Mouse (Mus musculus): ENCODE measurements at regions not wholly inside any gene's neighbourhood (a gene's known extent, or its start where the extent isn't known, plus 50 kb on each side); places are given as distances from the start of the nearest gene placed in this dataset.
"Not testable (repeated sequence)": the region's sequence is repeated elsewhere in the genome, so short reads cannot be mapped to it uniquely, and the experiment has no call there.

DNA sequence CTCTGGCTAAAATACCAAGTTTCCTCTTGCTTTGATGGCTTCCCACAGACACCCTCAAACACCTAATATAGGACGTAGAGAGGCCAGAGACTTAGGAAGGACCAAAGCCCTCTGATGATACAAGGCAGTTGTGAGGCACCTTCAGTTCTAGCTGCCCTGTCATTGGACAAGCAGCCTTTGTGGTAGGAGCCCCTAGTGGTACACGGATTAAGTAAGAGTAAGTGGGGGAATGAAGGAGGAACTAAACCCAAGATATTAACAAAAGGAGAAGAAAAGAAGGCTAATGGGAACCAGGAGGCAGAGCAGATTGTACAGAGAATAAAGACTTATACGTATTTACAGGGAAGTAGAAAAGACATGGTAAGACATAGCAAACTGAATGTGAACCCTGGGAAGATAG lies 352.3 kb upstream of the Tmco5 start:
- not testable (repeated sequence) for DNase-seq

DNA sequence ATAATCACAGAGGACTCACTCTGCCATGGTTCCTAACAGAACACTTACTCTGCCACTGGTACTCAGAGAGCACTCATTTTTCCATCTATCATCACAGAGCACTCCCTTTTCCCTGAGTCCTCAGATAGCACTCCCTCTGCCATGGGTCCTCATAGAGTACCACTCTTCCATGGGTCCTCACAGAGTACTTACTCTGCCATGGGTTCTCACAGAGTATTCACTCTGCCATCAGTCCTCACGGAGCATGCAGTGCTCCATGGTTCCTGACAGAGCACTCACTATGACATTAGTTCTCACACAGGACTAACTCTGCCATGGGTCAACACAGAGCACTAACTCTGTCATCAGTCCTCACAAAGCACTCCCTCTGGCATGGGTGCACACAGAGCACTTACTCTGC lies 342.0 kb upstream of the Tmco5 start:
- no peak for DNase-seq

DNA sequence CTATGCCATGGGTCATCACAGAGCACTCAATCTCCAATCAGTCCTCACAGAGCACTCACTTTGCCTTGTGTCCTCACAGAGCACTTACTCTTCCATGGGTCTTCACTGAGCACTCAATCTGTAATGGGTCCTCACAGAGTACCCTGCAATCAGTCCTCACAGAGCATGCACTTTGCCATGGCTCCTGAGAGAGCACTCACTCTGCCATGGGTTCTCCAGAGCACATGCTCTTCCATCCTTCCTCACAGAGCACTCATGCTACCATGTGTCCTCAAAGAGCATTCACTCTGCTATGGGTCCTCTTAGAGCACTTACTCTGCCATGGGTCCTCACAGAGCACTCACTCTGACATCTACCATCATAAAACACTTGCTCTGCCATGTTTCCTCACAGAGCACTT lies 319.1 kb upstream of the Tmco5 start:
- no peak for DNase-seq

DNA sequence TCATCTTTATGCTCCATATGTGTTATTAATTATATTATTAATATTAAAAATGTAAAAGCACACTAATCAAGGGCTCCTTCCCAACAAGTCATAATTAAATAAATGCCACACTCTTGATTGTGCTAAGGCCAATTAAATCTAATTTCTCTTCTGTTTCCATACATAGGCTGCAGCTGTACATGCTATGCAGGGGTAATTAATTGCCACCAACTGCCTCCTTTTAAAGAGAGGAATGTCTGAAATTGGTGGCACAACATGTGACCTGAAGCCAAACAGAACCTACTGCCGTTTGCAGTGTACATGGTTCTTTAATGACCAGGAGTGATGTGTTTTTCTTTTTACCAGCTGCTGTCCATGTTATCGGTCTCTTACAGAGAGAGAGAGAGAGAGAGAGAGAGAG lies 294.5 kb upstream of the Tmco5 start:
- no peak for DNase-seq

DNA sequence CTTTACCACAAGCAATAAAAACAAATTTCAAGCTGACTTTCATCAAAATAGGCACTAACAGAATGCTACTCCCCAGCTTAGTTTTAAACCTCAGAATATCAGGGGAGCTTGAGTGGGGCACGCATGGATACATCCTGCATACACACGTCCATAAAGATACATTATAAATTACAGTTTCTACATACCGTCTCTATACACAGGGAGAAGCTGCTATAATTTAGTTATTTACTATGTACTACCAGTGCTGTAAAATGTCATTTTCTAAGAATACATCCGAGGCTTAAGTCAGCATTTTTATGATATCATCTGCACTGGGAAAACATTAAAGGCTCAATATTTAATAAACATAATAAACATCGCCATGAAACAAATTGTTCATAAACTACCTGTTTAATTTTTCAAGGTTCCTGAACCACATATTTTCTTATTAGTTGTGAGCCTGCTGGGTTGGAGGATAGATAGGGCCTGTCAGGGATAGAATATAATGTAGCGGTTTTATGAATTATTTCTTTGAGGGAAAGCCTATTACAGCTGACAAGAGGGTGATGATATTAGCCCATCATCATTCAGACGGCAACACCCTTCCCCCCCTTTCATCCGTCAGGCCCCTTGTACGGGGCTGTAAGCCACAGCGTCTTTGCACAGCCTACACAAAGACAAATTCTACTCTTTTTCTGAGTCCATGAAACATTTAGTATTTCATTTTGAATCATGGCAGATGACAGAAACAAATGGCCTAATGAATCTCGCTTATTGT lies 292.1 kb upstream of the Tmco5 start:
- DNase-seq = no peak

DNA sequence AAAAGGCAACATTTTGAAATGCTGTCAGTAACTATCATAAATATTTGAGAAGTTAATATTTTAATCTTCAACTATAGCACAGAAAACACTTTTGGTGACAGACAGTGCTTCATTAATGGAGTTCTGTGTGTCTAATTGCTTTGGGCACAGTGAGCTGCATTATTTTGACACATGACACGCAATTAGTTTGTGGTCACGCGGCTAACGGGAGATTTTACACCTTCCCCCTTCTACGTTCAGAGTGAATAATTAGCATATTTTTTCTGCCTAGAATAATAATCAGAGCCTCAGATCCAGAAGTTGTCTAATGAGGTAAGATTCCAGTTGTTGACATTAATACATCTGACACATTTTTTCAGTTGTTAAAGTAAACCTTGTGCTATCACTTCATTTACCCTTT lies 272.6 kb upstream of the Tmco5 start:
- no peak for DNase-seq

DNA sequence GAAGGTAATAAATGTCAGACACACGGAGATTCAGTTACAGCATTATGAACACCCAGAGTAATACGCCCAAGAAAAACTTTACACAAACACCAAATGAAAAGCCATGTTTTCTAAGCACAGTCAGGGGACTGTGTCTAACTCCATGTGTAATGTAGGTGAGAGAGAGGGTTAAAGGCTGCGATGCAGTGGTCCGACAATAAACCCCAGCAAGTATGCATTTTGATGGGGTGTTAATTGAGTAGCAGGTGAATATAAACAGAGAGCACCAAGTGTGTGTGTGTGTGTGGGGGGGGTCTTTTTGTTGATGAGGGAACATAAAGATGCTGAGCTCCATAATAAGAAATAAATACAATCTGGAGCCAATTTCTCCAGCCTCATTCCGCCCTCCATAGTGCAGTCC lies 238.6 kb upstream of the Tmco5 start:
- DNase-seq = no peak

DNA sequence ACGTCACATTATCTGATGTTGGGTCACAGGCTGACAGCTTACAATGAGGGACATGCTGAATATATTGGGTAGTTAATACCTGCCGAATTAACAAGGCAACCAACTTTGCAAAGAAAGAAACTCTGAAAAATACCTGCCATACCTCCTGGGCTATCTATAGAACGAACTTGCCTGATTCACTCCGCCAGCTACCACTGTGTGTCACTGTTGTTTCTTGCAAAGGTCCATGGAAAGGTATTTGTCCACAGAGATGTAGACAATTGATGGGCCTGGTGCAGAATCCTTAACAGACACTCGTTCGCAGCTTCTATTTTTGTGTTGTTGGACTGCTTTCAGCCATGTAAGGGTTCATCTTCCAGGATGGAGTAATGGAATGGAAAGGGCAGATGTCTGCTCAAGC lies 226.4 kb upstream of the Tmco5 start:
- peak; percentile 11 for DNase-seq

DNA sequence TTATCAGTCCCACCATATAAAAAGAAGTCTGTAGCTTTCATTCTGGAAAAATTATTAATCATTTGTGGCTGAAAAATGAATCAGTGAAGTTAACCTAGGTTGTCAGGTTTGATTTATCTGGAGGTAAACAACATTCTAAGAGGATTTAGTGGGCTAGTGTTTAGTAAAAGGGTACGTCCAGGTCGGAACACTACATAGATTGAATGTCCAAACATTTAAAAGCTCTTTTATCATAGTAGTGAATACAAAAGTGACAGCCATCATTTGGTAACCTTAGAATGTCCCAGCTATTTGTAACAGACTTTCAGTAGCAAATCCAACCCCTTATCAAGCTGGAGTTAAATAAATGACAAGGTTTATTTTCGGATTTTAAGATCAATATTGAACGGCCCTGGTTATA lies 192.7 kb upstream of the Tmco5 start:
- no peak for DNase-seq

DNA sequence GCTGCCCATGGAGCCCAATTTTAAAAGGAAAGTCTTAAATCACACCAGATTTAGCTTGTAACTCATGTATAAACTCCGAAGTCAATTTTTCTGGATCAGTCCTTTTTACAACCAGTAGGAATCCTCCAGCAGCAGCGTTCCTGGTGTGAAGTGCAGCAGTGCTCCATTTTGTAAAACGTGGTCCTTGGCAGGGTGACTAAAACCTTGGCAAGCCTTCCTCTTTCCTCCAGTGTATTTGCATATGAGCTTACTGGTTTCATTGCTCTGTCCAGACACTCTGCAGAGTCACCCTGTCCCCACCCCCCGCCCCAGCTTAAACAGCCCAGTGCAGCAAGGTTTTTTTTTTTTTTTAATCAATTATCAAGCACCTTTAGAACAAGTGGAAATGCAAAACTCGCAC lies 180.9 kb upstream of the Tmco5 start:
- no peak for DNase-seq

DNA sequence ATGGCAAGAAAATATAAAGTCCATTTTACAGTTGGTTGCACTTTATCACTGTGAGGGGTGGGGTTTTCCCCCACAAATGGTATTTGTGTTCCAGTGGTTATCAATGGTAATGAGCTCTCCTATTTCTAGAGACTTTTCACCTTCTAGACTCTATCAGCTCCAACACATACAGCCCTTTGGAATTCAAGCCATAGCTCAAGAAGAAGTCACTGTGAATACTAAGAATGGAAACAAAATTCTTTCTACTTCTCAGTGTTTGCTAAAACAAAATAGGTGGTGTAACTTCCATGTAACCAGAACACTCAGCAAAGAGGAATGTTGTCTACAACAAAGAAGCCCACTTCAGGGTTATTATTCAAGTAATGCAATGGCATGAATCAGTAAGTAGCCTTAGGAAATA lies 173.8 kb upstream of the Tmco5 start:
- no peak for DNase-seq

DNA sequence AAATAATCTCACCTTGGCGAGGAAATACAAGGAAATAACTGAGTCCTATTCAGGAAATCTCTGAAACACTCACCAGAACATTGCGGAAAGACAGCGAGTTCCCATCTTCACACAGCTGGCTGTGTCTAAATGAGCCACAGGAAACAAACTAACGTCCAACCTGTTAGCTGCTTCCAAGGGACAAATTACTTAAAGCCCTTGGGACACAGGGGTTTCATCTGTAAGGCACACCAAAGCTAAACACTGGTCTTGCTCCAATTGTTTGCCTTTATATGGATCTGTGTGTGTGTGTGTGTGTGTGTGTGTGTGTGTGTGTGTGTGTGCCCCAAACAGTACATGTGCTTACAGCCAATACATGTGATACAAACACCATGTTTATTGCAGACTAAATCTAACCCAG lies 168.9 kb upstream of the Tmco5 start:
- peak; percentile 21 for DNase-seq

DNA sequence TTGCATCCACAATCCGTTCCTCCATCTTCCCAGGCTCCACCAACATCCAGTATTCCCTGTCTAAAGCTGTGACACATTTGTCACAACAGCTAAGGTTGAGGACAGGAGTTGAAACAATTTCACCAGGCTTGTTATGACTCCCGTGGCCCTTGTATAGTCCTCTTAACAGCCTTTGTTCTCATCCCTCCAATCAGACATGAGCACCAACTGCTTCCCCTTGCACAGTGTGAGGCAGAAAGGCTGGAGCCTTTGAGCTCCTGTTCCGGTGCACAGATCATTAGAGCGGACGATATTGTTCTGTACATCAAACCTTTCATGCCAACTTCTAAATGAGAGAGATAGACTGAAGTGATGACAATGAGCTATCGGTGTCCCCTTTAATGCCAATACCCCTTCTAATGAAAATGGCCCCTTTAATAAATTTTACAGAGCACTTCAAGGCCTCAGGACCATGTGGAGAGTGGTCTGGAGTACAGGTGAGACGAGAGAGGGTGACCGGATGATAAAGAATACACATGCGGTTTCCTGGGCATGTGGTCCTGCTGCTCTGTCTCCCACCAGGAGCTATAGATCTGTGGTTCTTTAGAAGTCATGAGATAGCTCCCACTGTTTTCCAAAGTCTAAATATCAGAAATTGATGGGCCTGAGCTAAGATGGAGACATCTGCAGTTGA lies 161.8 kb upstream of the Tmco5 start:
- no peak for DNase-seq

DNA sequence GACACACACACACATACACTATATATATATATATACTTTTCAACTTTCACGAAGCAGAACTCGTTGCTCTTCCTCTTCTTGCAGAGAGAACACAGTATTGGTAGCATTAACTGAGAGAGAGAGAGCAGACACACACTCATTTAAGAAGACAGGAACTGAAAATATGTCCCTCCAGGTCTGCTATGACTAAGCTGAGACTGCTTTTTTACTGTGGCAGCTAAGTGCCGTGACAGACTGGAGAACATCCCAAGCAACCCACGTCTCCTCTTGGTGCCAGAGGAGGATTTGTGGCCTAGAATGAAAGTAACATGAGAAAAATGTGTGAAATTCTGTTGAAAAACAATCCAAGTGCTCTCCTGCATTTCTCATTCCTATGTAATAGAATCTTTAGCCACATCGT lies 159.9 kb upstream of the Tmco5 start:
- no peak for DNase-seq

DNA sequence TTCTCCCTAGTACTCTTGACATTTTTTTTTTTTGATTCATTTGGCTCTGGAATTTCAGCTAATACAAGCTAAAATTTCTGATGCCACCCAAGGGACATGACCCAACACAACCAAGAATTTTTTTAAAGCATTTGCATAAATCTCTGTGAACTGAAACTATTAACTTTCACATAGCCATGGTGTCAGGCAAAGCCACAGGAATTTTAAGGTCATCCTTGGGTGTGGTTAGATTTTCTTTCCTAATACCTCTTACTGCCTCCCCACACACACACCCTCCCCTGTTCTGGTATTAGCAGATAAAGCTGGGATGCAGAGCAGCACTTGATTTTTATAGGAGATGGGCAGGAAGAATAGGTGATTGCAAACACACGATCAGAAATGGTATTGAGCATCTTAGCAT lies 150.9 kb upstream of the Tmco5 start:
- DNase-seq = no peak

DNA sequence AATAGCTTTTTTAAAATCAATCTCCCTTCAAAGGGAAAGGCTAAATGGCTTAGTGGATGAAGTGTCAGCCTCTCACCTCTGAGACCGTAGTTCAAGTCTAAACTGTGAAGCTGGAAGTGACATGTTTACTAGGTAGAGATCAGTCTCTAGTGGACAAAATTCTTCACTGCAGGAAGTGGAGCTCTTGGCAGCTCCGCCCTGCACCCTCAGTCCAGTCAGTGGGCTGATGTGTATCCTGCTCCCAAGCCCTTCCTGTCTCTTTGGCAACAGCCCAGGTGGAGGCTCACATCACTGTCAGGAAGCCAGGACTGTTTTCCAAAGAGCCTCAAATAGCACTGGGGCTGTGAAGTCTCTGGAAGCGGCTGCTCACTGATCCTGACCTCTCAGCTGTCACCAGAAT lies 142.8 kb upstream of the Tmco5 start:
- DNase-seq = peak; percentile 86

DNA sequence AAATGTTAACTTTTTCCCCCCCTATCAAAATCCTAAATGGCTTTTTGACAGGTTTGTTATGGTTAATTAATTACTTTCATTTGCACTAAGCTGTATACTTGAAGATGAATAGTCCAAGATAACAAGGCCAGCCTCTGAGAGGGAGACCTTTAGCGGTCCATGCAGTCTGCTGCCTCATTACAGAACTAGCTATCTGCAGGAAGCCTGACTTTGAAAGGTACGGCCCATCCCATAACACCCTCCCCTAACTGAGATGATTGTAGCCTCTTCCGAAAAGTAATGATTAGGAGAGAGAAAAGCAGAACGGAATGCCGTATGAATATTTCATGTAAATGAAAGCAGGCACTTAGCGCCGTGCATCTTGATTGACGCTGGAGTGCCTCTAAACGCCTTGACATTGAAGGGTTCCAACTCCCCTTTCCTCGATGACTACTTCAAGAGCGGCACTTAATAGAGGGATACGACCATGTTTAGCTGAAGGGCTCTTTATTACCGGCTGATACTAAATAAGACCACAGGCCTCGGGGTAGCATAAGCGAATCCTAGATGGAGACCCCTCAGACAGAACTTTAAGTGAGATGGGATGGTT lies 109.9 kb upstream of the Tmco5 start:
- no peak for DNase-seq

DNA sequence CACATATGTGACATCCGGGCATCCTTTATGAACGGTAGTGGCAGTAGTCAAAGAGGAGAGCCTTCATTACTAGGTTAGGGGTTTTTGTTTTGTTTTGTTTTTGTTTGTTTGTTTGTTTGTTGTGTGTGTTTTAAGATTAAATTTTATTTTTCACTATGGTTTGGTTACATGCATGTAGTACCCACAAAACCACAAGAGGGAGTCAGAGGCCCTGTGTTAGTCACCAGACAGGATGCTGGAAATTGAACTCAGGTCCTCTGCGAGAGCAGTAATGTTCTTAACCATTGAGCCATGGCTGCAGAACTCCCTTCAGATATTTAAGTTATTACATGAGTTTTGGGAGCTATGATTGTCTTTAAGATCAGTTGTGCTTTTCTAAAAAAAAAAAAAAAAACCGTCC lies 109.3 kb upstream of the Tmco5 start:
- no peak for DNase-seq

DNA sequence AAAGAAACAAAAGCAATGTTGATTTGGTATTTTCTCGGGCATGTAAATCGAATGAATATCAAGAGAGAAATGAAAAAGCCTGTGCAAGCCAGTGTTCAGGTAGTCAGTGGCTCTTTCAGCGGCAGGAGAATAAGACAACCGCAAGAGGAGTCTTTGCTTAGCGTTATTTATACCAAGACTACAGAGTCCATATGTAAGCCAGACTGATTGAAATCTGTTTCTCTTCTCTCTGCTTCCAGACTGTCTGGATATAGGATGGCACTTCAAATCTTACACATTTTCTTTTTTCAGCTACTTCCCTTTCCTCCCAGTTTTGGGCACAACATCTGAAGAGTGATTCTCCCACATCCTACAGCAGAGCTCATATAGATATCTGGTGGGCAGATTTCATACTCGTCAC lies 105.9 kb upstream of the Tmco5 start:
- DNase-seq = no peak

DNA sequence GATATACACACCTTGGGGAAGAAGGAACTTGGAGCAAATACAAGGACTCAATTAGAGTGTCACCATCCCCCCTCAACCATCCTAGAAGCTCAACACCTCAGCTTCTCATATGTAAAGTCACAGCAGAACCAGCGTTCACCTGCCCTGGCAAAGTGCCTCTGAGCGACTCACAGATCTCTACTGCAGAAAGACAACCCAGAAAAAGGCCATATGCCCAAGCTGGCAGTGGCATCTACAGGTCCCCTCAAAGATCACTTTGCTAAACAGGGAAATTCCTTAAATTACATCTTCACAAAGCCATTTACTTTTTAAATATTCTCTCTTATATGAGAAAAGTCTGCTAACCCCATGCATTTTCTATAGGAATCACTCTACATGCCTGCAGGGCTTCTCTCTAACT lies 78.3 kb upstream of the Tmco5 start:
- DNase-seq = no peak

DNA sequence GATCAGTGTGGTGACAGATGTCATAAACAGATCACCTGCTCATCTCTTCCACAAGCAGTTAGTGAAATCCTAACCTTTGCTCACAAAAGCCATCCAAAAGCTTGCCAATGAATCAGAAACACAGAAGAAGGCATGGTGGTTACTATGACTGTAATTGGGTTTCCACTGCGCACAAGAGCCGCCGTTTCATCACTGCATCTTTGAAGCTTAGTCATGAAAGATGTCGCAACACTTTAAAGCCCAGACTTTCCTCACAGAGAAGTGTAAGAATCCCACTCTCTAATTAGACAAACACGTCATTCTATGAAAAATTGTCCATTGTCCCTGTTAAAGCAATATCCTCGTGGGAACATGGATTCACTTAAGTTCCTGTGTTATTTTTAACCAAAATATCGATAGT lies 76.9 kb upstream of the Tmco5 start:
- no peak for DNase-seq

DNA sequence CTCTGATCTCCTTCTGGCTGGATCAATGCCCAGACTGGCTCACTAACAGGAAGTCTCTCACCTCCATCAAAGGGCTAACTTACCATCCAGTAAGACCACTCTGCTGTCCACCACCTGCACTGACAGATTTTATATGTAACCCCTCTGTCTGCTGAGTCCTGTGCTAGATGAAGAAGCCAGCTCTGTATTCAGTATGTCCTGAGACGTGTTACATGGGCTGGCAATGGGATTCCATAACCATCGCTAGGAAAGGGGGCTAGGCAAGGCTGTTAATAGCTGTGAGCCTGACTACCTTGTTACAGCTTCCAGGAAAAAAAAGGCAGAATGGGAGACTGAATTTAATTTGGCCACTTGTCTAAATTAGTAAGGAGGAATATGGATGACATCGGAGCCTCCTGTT lies 71.3 kb upstream of the Tmco5 start:
- DNase-seq = no peak

DNA sequence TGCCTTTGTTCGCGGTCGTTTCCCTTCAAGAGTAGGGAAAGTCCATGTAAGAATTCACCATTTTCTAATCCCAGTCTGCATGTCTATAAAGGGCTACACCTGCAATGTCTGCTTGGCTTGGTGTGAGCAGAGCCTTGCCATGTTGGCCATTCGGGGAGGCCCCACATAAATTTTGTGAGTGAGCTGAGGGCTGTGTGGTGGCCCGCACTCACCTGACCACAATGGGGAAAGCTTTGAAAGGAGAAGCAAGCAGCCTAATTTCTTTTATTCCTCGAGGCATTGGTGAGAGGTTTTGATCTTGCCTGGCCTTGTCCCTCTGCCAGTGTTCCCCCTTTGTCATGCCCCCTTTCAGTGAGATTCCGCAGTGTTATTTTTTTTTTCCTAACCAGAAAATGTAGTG lies 70.9 kb upstream of the Tmco5 start:
- no peak for DNase-seq

DNA sequence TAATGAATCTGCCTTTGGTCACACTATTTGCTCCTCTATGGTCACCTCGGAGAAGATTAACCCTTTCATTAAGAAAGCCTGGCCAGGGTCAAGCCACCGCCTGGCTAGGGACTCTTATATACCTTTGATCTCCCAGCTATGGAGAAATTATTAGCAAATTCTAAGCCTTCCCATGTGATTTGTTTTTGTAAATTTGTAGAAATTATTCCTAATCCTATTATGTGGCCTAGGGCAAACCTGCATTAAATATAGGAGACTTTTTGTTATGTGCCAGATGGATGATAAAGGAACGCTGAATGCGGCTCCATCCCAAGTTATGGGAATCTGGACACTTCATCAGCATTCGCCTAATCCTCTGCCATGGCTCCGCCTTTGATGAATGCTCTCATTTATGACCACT lies 70.4 kb upstream of the Tmco5 start:
- no peak for DNase-seq

DNA sequence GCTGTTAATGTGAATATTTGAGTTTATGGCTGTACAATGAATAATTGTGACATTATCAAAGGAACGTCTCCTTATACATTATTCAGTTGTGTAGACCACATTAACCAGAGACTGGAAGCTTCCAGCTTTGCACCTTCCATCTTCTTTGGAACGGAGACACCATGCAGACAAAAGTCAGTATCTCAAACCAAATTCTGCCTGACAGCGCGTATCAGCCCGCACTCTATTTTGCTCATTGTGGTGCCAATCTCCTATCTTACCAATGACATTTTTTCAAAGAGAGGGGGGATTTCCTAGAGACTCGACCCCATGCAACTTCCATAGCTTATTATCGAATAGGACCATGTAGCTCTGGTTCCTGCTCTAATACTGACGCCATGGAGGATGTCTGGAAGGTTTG lies 69.9 kb upstream of the Tmco5 start:
- DNase-seq = no peak
